In the genomic region with DNA sequence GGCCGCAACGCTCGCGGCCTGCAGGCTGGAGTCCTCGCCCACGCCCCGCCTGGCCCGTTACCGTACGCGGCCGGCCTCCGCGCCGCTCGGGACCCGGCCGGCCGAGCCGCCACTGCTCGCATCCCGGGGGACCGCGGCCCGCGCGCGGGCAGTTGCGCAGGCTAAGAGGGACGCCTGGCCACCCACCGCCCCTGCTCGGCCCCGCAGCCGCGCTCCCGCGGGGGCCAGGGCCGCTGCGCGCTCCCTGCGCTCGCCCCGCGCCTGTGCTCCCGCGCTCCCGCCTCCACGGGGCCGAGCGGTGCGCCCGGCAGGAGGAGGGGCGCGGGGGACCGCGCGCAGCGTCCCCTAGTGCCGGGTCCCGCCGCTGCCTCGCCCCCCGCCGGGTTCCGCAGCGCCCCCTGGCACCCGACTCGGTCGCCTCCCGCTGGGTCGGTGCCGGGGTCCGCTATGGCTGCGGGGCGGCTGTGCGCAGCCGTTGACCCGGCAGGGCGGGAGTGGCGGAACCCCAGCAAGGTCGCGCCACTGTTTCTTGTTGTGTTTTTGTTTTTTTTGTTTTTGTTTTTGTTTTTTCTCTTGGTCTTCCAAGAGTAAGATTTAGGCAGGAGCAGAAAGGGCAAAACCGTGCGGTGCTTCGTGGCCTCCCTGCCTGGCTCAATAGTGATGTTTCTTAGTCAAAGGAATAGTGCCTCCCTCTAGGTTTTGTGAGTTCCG, we compare ENCODE assay signal across 8 mouse cellular contexts. TPM values are rescaled to one million over a fixed set of nuclear protein-coding genes. Genes with fewer than 3 reads are reported as not detected.
DNase-seq lines count a peak whose midpoint lies in the region; ATAC-seq and TF ChIP-seq lines count a peak whose summit lies in the region.

A gene (minus strand): TSS at position 335 of the 711 bp plus-strand sequence.

- H3K36me3 ChIP-seq in ES-Bruce4 (ENCODE audit: control insufficient read depth, insufficient read depth, low read length, poor library complexity, severe bottlenecking) = no peaks in the 10 kb centered on the region
- H3K36me3 ChIP-seq in lung, embryonic 16.5 days (ENCODE audit: control insufficient read depth, insufficient read depth, low read length) = peaks cover 22% of the 10 kb centered on the region
- peaks cover 16% of the 10 kb centered on the region for H3K36me3 ChIP-seq in thymus, adult 2 months (ENCODE audit: control insufficient read depth, insufficient read depth, low read length)

- H3K4me2 ChIP-seq in lung, embryonic 16.5 days (ENCODE audit: low read depth, low read length) = peak within 1 kb of the TSS; percentile 78

- WGBS in lung, embryonic 16.5 days = under 1% methylated on average over 48 of the region's 86 CpGs
- under 1% methylated on average over 86 of the region's 86 CpGs for WGBS in thymus, adult 2 months

- ATAC-seq in frontal cortex, adult (ENCODE audit: low TSS enrichment) = peak; percentile 51
- ATAC-seq in hematopoietic stem cell, adult 5-6 weeks (replicated peaks in 1 of 2; ENCODE audit: insufficient read depth in 1 of 2, low FRiP score in 2 of 2, low TSS enrichment in 1 of 2, low read depth in 1 of 2, poor library complexity in 2 of 2, severe bottlenecking in 2 of 2) = 0 out of 4 replicates have a peak, but pooled peaks of 1 of the 2 experiments have one; percentile 25
- ATAC-seq in lung, embryonic 16.5 days (ENCODE audit: low read depth) = peak; percentile 85

- no peaks in the 10 kb centered on the region for H3K9me3 ChIP-seq in ES-Bruce4 (replicated peaks; ENCODE audit: control insufficient read depth, insufficient read depth, low read length, poor library complexity, severe bottlenecking)
- H3K9me3 ChIP-seq in lung, embryonic 16.5 days (ENCODE audit: control insufficient read depth, low read length) = no peaks in the 10 kb centered on the region

- TF ChIP-seq CTCF in ES-Bruce4 (IDR thresholded peaks at IDR 0.05; ENCODE audit: low read depth, low read length) = peak; percentile 71
- TF ChIP-seq CTCF in thymus, adult 2 months (IDR thresholded peaks at IDR 0.05; ENCODE audit: borderline replicate concordance, control insufficient read depth, extremely low read depth, insufficient read depth, low read length, poor library complexity) = peak; percentile 100

- TF ChIP-seq EP300 in ES-Bruce4 (IDR thresholded peaks at IDR 0.05; ENCODE audit: insufficient read depth, low read depth, low read length) = no peak

- peak within 1 kb of the TSS; percentile 67 for H3K4me3 ChIP-seq in ES-Bruce4 (ENCODE audit: low read depth, low read length)
- H3K4me3 ChIP-seq in lung, embryonic 16.5 days (ENCODE audit: low read length) = peak within 1 kb of the TSS; percentile 80
- H3K4me3 ChIP-seq in thymus, adult 2 months (ENCODE audit: control insufficient read depth, insufficient read depth, low read length) = peak within 1 kb of the TSS; percentile 65

- TF ChIP-seq POLR2A in ES-Bruce4 (IDR thresholded peaks at IDR 0.05; ENCODE audit: insufficient read depth, low read length) = no peak
- 0 out of 2 replicates have a peak, but pooled peaks have one; percentile 34 for TF ChIP-seq POLR2A in thymus, adult 2 months (IDR thresholded peaks at IDR 0.05; ENCODE audit: control insufficient read depth, extremely low read depth, insufficient read depth, low read length, poor library complexity)

- H3K27me3 ChIP-seq in ES-Bruce4 (ENCODE audit: control insufficient read depth, insufficient read depth, low read length, poor library complexity, severe bottlenecking) = no peaks in the 10 kb centered on the region
- no peaks in the 10 kb centered on the region for H3K27me3 ChIP-seq in lung, embryonic 16.5 days (ENCODE audit: control insufficient read depth, insufficient read depth, low read depth, low read length)
- H3K27me3 ChIP-seq in thymus, adult 2 months (ENCODE audit: control insufficient read depth, insufficient read depth, low read length) = no peaks in the 10 kb centered on the region

- H3K4me1 ChIP-seq in ES-Bruce4 (ENCODE audit: control insufficient read depth, insufficient read depth, low read length) = no peaks in the 10 kb centered on the region
- peaks cover 21% of the 10 kb centered on the region for H3K4me1 ChIP-seq in lung, embryonic 16.5 days (replicated peaks; ENCODE audit: control insufficient read depth, insufficient read depth, low read length)
- peaks cover 59% of the 10 kb centered on the region for H3K4me1 ChIP-seq in thymus, adult 2 months (replicated peaks; ENCODE audit: control insufficient read depth, insufficient read depth, low read length)

- H3K9ac ChIP-seq in ES-Bruce4 (ENCODE audit: low read depth, poor library complexity, severe bottlenecking) = peak within 1 kb of the TSS; percentile 91
- peak within 1 kb of the TSS; percentile 86 for H3K9ac ChIP-seq in lung, embryonic 16.5 days (ENCODE audit: low read length)

- H3K27ac ChIP-seq in ES-Bruce4 (ENCODE audit: insufficient read depth, low read length) = no peak within 1 kb of the TSS
- H3K27ac ChIP-seq in lung, embryonic 16.5 days (ENCODE audit: low read length) = peak within 1 kb of the TSS; percentile 91
- peak within 1 kb of the TSS; percentile 71 for H3K27ac ChIP-seq in thymus, adult 2 months (ENCODE audit: control insufficient read depth, insufficient read depth, low read length)

- peak; percentile 71 for DNase-seq in cerebellum, adult 11 months
- peak; percentile 68 for DNase-seq in layer of hippocampus, adult 9-11 months
- DNase-seq in ovary, adult 18-20 months (ENCODE audit: low spot score) = peak; percentile 61
- peak; percentile 90 for DNase-seq in thymus, adult 2 months

RNA-seq across cellular contexts. Expression of the gene that starts here (rescaled TPM):
- 16.1 and 18.1 TPM in 2 replicates for polyA plus RNA-seq in ES-Bruce4 (2011; ENCODE audit: insufficient read depth, insufficient read length, low read depth, missing spikeins)
- total RNA-seq in hematopoietic stem cell, adult 5-6 weeks (2017) = 61.0 and 65.0 TPM in 2 replicates
- 20.4 and 21.1 TPM in 2 replicates for polyA plus RNA-seq in lung, embryonic 16.5 days (2015; fragmentation: Nextera tagmentation; extraction: Ambion mirVana)
- 188 and 213 TPM in 2 replicates for polyA plus RNA-seq in thymus, adult 2 months (2012; rRNA removed)
